Mouse (Mus musculus): ENCODE data around the gene Vamp4. TPM values are rescaled to one million over a fixed set of nuclear protein-coding genes. Genes with fewer than 3 reads are reported as not detected.
A peak's percentile ranks its signal among the peaks of the same experiment; 100 is the strongest.

Vamp4 gene
- total RNA-seq (2012; rRNA removed) (9.6 and 11.8 TPM in 2 replicates), polyA plus RNA-seq (2012; ENCODE audit: insufficient read depth in 1 of 2, insufficient read length in 2 of 2, low read depth in 1 of 2, low replicate concordance in 2 of 2, missing spikeins in 1 of 2) (10 to 100 TPM in 1 of 2 experiments, not detected in 1; 17.1 TPM)

DNA sequence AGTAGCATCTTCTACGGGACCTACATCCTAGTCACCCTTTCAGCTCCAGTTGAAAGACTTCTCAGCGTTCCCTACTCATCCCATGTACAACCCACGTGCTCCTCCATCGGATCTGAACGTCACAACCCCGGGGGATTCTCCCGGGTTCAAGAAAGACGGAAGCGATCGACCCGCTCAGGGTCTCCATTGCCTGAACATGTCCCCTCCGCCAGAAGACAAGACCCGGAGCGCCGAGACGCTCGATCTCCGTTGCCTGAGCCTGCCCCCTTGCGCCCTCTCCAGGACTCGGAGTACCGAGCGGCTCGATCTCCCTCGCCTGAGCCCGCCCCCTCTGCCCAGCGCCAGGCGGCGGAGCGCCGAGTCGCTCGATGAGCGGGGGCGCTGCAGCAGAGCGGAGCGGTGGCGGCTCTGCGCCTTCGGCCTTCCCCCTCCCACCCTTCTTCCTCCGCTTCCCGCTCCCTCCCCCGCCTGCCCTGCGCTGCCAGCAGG, at the start of gene Vamp4:
Gene Vamp4, plus strand, starts transcription at position 256 of the 489 bp plus-strand sequence.
- Histone ChIP-seq H3K36me3 (ENCODE audit: control insufficient read depth in 1 of 2, insufficient read depth in 2 of 2, low read length in 2 of 2) (peaks cover 0 to 4% of the 10 kb centered on the region in 2 experiments; a peak in 2 of 4 replicates), H3K4me3 (ENCODE audit: control insufficient read depth in 1 of 2, insufficient read depth in 1 of 2, low read depth in 2 of 2, low read length in 2 of 2) (peak within 1 kb of the TSS; percentile 71 to 72), H3K9me3 (replicated peaks; ENCODE audit: insufficient read depth, low read length) (no peaks in the 10 kb centered on the region), H3K9ac (ENCODE audit: control insufficient read depth, low read depth, low read length, poor library complexity, severe bottlenecking) (peak within 1 kb of the TSS; percentile 84), H3K4me1 (ENCODE audit: control insufficient read depth in 1 of 2, insufficient read depth in 2 of 2, low read length in 2 of 2) (peaks cover 2 to 5% of the 10 kb centered on the region in 2 experiments; a peak in 3 of 4 replicates), H3K27me3 (ENCODE audit: control insufficient read depth in 1 of 2, insufficient read depth in 2 of 2, low read length in 2 of 2) (no peaks in the 10 kb centered on the region), H3K79me2 (ENCODE audit: control insufficient read depth, insufficient read depth, low read length, poor library complexity) (no peaks in the 10 kb centered on the region; the same call in 1 of the 2 replicates), H3K27ac (ENCODE audit: control insufficient read depth, low read depth, low read length) (peak within 1 kb of the TSS; percentile 51)
- peak; percentile 96 for DNase-seq (ENCODE audit: low read depth, low spot score)
- TF ChIP-seq GABPA (IDR thresholded peaks at IDR 0.05; ENCODE audit: low read depth, low read length) (no peak), ZNF384 (IDR thresholded peaks at IDR 0.05; ENCODE audit: low read depth, low read length) (peak; percentile 25; the same call in 1 of the 2 replicates), USF2 (IDR thresholded peaks at IDR 0.05; ENCODE audit: borderline replicate concordance in 1 of 2, insufficient read depth in 1 of 2, low read depth in 1 of 2, low read length in 2 of 2) (no peak), ELF1 (IDR thresholded peaks at IDR 0.05; ENCODE audit: low read depth, low read length) (peak; percentile 70), CHD2 (IDR thresholded peaks at IDR 0.05; ENCODE audit: low read length) (no peak), MAZ (IDR thresholded peaks at IDR 0.05; ENCODE audit: low read depth, low read length) (peak; percentile 98; the same call in 1 of the 2 replicates), SIN3A (IDR thresholded peaks at IDR 0.05; ENCODE audit: low read length) (peak; percentile 92), ZKSCAN1 (IDR thresholded peaks at IDR 0.05; ENCODE audit: low read depth, low read length) (no peak), MYB (IDR thresholded peaks at IDR 0.05; ENCODE audit: low read depth, low read length) (no peak), CHD1 (IDR thresholded peaks at IDR 0.05; ENCODE audit: low read depth, low read length) (no peak), NRF1 (IDR thresholded peaks at IDR 0.05; ENCODE audit: insufficient read depth, low read depth, low read length, poor library complexity, severe bottlenecking) (peak; percentile 45; the same call in 1 of the 2 replicates), JUND (IDR thresholded peaks at IDR 0.05; ENCODE audit: low read depth, low read length) (no peak), MAX (IDR thresholded peaks at IDR 0.05; ENCODE audit: low read length) (peak; percentile 86), POLR2AphosphoS2 (IDR thresholded peaks at IDR 0.05; ENCODE audit: low read length) (0 out of 2 replicates have a peak, but pooled peaks have one; percentile 39), E2F4 (IDR thresholded peaks at IDR 0.05; ENCODE audit: borderline replicate concordance, low read depth, low read length) (no peak; the same call in 1 of the 2 replicates), MYC (IDR thresholded peaks at IDR 0.05; ENCODE audit: low read depth, low read length) (peak; percentile 70; the same call in 1 of the 2 replicates), MAFK (IDR thresholded peaks at IDR 0.05; ENCODE audit: borderline replicate concordance, low read depth, low read length) (no peak), POLR2A (IDR thresholded peaks at IDR 0.05; ENCODE audit: control insufficient read depth in 1 of 2, insufficient read depth in 1 of 2, low read depth in 1 of 2, low read length in 2 of 2, poor library complexity in 1 of 2) (peak; percentile 67 to 95), MXI1 (IDR thresholded peaks at IDR 0.05; ENCODE audit: low read depth, low read length) (peak; percentile 85), ETS1 (IDR thresholded peaks at IDR 0.05; ENCODE audit: low read depth, low read length) (peak; percentile 63; the same call in 1 of the 2 replicates), SMC3 (IDR thresholded peaks at IDR 0.05; ENCODE audit: low read depth, low read length) (no peak), RAD21 (IDR thresholded peaks at IDR 0.05; ENCODE audit: low read depth, low read length) (no peak), CTCF (IDR thresholded peaks at IDR 0.05 in 2 of 3, conservative IDR thresholded peaks at IDR 0.05 in 1 of 3; ENCODE audit: control insufficient read depth in 1 of 3, insufficient read depth in 1 of 3, low read depth in 2 of 3, low read length in 3 of 3, poor library complexity in 1 of 3, severe bottlenecking in 1 of 3) (peak in 1 of 3 experiments; percentile 18; a peak in 1 of 6 replicates), USF1 (IDR thresholded peaks at IDR 0.05; ENCODE audit: low read depth, low read length) (peak; percentile 42), BHLHE40 (IDR thresholded peaks at IDR 0.05; ENCODE audit: borderline replicate concordance, low read depth, low read length) (peak; percentile 14; the same call in 1 of the 2 replicates), ZC3H11A (IDR thresholded peaks at IDR 0.05; ENCODE audit: low read depth, low read length) (no peak), TBP (IDR thresholded peaks at IDR 0.05; ENCODE audit: low read depth, low read length) (peak; percentile 59), UBTF (IDR thresholded peaks at IDR 0.05; ENCODE audit: borderline replicate concordance, insufficient read depth, low read depth, low read length) (0 out of 2 replicates have a peak, but pooled peaks have one; percentile 77), GATA1 (IDR thresholded peaks at IDR 0.05; ENCODE audit: low read depth, low read length) (0 out of 2 replicates have a peak, but pooled peaks have one; percentile 5), NELFE (IDR thresholded peaks at IDR 0.05; ENCODE audit: low read depth, low read length) (peak; percentile 84), EP300 (IDR thresholded peaks at IDR 0.05; ENCODE audit: low read depth in 1 of 2, low read length in 2 of 2) (no peak), TAL1 (IDR thresholded peaks at IDR 0.05; ENCODE audit: low read length) (no peak), HCFC1 (IDR thresholded peaks at IDR 0.05; ENCODE audit: low read depth, low read length) (peak; percentile 91), POLR2AphosphoS5 (IDR thresholded peaks at IDR 0.05; ENCODE audit: borderline replicate concordance, low read depth, low read length) (no peak), TCF12 (IDR thresholded peaks at IDR 0.05; ENCODE audit: low read depth, low read length) (peak; percentile 73; the same call in 1 of the 2 replicates)

Data from MEL (cell line).